Mouse (Mus musculus) frontal cortex, postnatal 25 days (tissue): Measurements from ENCODE around the gene Relt.

Experiments
- DNase-seq, 2 experiments: peaks; one replicate each; pipeline ENCODE4 v3.0.0; 2022; ENCODE audit warnings: low spot score in 2 of 2

Gene Relt

GRCm38 (mm10) chr7:100876293-100876692, 13.0 kb upstream of the Relt start:
- DNase-seq = no peak

GRCm38 (mm10) chr7:100875822-100876221, 12.6 kb upstream of the Relt start:
- no peak for DNase-seq

- DNase-seq = no peak
Observed at GRCm38 (mm10) chr7:100873197-100873596, 10.0 kb upstream of the Relt start.

- no peak for DNase-seq
Observed at GRCm38 (mm10) chr7:100871892-100872291, 8.6 kb upstream of the Relt start.

GRCm38 (mm10) chr7:100871355-100871754, 8.1 kb upstream of the Relt start:
- no peak for DNase-seq

- DNase-seq = no peak
Observed at GRCm38 (mm10) chr7:100869877-100870629, 6.8 kb upstream of the Relt start.

GRCm38 (mm10) chr7:100868551-100868950, 5.3 kb upstream of the Relt start:
- DNase-seq = no peak

GRCm38 (mm10) chr7:100867561-100867960, 4.3 kb upstream of the Relt start:
- DNase-seq = no peak

GRCm38 (mm10) chr7:100866675-100867074, 3.4 kb upstream of the Relt start:
- peak; percentile 71 to 77 for DNase-seq

- DNase-seq = no peak
Observed at GRCm38 (mm10) chr7:100862353-100862752, 893 bp downstream of the Relt start.

- no peak for DNase-seq
Observed at GRCm38 (mm10) chr7:100861209-100861608, 2.0 kb downstream of the Relt start.

GRCm38 (mm10) chr7:100860450-100860849, 2.8 kb downstream of the Relt start:
- no peak for DNase-seq

GRCm38 (mm10) chr7:100855795-100856573, 7.3 kb downstream of the Relt start:
- no peak for DNase-seq

- DNase-seq = no peak
Observed at GRCm38 (mm10) chr7:100855300-100855699, 7.9 kb downstream of the Relt start.

- DNase-seq = no peak
Observed at GRCm38 (mm10) chr7:100854861-100855260, 8.4 kb downstream of the Relt start.

GRCm38 (mm10) chr7:100854137-100854814, 9.0 kb downstream of the Relt start:
- DNase-seq = no peak

- DNase-seq = no peak
Observed at GRCm38 (mm10) chr7:100853396-100853795, 9.8 kb downstream of the Relt start.

GRCm38 (mm10) chr7:100851481-100852356, 11.5 kb downstream of the Relt start:
- DNase-seq = no peak

- no peak for DNase-seq
Observed at GRCm38 (mm10) chr7:100849508-100849907, 13.7 kb downstream of the Relt start.

- peak; percentile 70 to 78 for DNase-seq
Observed at GRCm38 (mm10) chr7:100848744-100849143, 14.5 kb downstream of the Relt start.

- DNase-seq = no peak
Observed at GRCm38 (mm10) chr7:100847131-100847530, 16.1 kb downstream of the Relt start.
